Mouse (Mus musculus) liver, adult (tissue): Measurements from ENCODE around the gene Gm28230.

ENCODE experiments used
- GATA4 ChIP-seq: IDR thresholded peaks from 2 replicates; pipeline ENCODE4 v1.6.1; 2014; ENCODE audit warnings: mild to moderate bottlenecking, low read length; ENCODE audit not compliant: insufficient replicate concordance

The Gm28230 gene

GRCm38 (mm10) chr2:74698201-74699052 lies 28.1 kb upstream of the Gm28230 start:
- no peak for TF ChIP-seq GATA4

GRCm38 (mm10) chr2:74699053-74699430 lies 27.5 kb upstream of the Gm28230 start:
- TF ChIP-seq GATA4 = no peak

- no peak for TF ChIP-seq GATA4
Observed at GRCm38 (mm10) chr2:74699664-74700545, 26.6 kb upstream of the Gm28230 start.

- TF ChIP-seq GATA4 = no peak
Observed at GRCm38 (mm10) chr2:74700546-74701112, 25.9 kb upstream of the Gm28230 start.

GRCm38 (mm10) chr2:74701949-74702819 lies 24.3 kb upstream of the Gm28230 start:
- no peak for TF ChIP-seq GATA4

- no peak for TF ChIP-seq GATA4
Observed at GRCm38 (mm10) chr2:74702820-74703219, 23.7 kb upstream of the Gm28230 start.

- TF ChIP-seq GATA4 = no peak
Observed at GRCm38 (mm10) chr2:74703317-74703716, 23.2 kb upstream of the Gm28230 start.

- no peak for TF ChIP-seq GATA4
Observed at GRCm38 (mm10) chr2:74703720-74704392, 22.7 kb upstream of the Gm28230 start.

- TF ChIP-seq GATA4 = no peak; the same call in 1 of the 2 replicates
Observed at GRCm38 (mm10) chr2:74704393-74704998, 22.0 kb upstream of the Gm28230 start, which contains the start of gene Hoxd8. Gene Hoxd8 (plus strand): TSS chr2:74704615.

GRCm38 (mm10) chr2:74704999-74705466 lies 21.5 kb upstream of the Gm28230 start:
- no peak for TF ChIP-seq GATA4

GRCm38 (mm10) chr2:74705467-74706089 lies 20.9 kb upstream of the Gm28230 start:
- no peak for TF ChIP-seq GATA4

- no peak for TF ChIP-seq GATA4
Observed at GRCm38 (mm10) chr2:74706393-74706960, 20.1 kb upstream of the Gm28230 start.

- TF ChIP-seq GATA4 = no peak
Observed at GRCm38 (mm10) chr2:74707599-74707998, 18.9 kb upstream of the Gm28230 start.
